Mouse (Mus musculus) layer of hippocampus, adult 2 months (tissue): Measurements from ENCODE around the gene Hnrnpa3. TPM values are rescaled to one million over a fixed set of nuclear protein-coding genes. Genes with fewer than 3 reads are reported as not detected.
"Not testable (repeated sequence)": the region's sequence is repeated elsewhere in the genome, so short reads cannot be mapped to it uniquely, and the experiment has no call there.

ENCODE experiments used
- DNase-seq, 2 experiments: peaks; one replicate each; pipeline ENCODE4 v3.0.0; 2022; ENCODE audit warnings: low spot score in 2 of 2
- H3K27ac ChIP-seq: fragments of 200-600 bp; 2 replicates; pipeline ENCODE4 v1.8.1; 2022
- H3K4me3 ChIP-seq: fragments of 200-600 bp; 2 replicates; pipeline ENCODE4 v1.8.1; 2022; ENCODE audit warnings: mild to moderate bottlenecking
- CTCF ChIP-seq: fragments of 200-600 bp; conservative IDR thresholded peaks from 2 replicates; pipeline ENCODE4 v1.8.1; 2022; ENCODE audit warnings: antibody characterized with exemption, mild to moderate bottlenecking, moderate library complexity
- total RNA-seq, 2 experiments: library from RNA; stranded (reverse); gene quantifications; 2 replicates each; pipeline ENCODE4 v1.2.3; 2021

The Hnrnpa3 gene
- total RNA-seq, 2 experiments from 2014 or later: 305 to 319 TPM

DNA sequence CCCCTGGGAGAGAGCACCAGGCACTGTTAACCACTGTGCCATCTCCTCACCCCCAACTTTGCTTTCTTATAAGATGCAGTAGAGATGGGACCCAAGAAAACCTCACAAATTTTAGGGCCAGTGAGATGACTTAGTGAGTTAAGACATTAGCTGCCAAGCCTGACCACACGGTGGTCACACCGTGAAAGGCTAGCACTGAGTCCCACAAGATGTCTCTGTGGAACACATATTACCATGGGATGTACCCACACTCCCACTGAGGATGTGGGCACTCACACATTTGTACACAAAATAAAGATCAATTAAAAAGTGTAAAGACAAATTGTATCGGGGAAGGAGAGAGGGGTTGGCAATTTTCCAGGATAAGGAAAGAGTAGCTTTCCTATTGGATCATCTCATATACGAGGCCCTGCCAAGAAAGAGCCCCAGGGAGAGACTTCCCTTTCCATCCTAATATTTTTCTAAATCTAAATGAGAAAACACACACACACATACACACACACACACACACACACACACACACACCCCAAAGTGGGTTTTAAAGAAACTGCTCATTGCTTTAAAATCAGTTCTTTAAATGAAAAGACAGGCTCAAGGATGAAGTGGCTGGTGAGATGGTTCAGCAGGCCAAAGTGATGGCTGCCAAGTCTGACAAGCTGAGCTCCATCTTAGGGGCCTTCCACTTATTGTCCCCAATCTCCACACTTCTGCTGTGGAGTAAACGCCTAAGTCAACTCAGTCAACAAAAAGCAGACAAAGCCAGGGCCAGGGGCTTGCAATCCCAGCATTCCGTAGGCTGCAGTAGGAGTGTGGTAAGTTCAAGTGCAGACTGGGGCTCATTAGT is 32.2 kb upstream of the Hnrnpa3 start:
- Histone ChIP-seq H3K27ac (no peak overlapping the region), H3K4me3 (no peak overlapping the region)
- TF ChIP-seq CTCF: no peak
- DNase-seq: no peak

DNA sequence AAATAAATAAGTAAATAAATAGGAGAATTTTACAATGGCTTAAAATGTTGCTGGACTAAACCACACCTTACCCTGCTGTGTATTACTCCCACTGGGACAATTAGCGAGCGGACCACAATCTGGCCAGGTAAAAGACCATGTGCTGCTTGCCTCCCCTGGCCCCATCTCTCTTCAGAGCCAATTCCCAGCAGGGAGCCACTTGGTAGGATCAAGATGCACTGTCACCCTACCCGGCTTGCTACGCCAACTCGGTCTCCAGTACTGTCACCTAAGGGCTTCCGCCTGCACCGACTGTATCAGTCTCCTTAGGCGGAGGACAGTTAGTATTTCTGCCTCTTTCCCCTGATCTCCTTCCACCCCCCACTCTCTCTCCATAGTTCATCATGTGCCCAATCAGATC is 30.6 kb upstream of the Hnrnpa3 start:
- no peak for DNase-seq
- no peak for TF ChIP-seq CTCF
- no peak overlapping the region for H3K4me3 ChIP-seq
- H3K27ac ChIP-seq: no peak overlapping the region

DNA sequence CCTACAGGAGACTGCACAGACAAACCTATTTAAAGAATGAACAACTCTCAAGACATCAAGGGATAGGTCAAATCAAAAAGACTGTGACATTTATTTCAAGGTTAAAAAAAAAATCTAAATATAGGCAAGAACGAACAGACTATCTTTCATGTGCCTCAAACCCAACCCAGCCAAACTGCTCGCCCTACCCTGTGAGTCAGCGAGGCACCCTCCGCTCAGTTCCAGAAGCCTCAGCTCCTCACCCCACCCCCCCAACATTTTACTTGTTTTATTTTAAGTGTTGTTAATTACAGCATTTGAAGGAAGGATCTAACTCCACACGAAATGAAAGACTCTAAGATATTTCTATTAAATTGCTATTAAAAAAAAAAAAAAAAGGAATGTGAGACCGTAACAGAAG is 27.6 kb upstream of the Hnrnpa3 start:
- Histone ChIP-seq H3K27ac (no peak overlapping the region), H3K4me3 (no peak overlapping the region)
- TF ChIP-seq CTCF: no peak
- DNase-seq: no peak

DNA sequence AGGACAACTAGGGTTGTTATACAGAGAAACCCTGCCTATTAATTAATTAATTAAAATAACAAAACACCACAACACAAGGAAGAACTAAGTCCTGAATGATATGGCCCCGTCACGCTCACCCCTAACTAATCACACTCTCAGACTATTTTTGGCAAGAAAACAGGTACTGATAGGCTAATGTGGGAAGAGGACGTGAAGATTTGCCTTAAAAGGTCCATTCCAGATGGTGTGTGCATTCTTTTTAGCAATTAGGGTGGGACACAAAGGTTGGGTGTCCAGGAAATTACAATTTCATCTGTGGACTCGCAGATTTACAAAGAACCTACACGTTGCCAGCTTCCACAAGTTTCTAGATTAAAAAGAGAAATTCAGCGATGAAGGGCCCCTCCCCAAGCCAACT is 27.0 kb upstream of the Hnrnpa3 start:
- DNase-seq: no peak
- Histone ChIP-seq H3K4me3 (no peak overlapping the region), H3K27ac (no peak overlapping the region)
- TF ChIP-seq CTCF: no peak

DNA sequence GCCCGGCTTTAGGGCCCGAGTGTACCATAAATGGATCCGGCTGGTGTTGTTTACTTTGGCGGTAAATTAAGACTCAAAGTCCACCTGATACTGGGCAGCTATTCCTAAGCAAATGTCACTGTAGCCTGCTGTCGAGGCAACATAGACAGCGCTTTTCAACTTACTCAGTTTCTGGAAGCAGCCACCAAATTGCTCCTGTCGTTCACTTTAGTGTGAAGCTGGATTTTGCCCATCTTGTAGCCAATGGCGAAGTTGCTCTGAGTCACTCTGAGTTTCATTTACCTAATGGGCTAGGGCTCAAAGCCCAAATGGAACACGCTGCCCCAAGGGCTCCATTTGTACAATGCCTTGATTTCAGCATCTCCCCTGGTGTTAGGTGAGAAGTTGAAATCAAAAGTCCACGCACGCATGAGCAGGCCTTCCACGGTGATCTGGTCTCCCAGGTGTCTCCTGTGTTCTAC is 26.3 kb upstream of the Hnrnpa3 start:
- TF ChIP-seq CTCF: no peak
- DNase-seq: no peak
- no peak overlapping the region for H3K4me3 ChIP-seq
- H3K27ac ChIP-seq: no peak overlapping the region

DNA sequence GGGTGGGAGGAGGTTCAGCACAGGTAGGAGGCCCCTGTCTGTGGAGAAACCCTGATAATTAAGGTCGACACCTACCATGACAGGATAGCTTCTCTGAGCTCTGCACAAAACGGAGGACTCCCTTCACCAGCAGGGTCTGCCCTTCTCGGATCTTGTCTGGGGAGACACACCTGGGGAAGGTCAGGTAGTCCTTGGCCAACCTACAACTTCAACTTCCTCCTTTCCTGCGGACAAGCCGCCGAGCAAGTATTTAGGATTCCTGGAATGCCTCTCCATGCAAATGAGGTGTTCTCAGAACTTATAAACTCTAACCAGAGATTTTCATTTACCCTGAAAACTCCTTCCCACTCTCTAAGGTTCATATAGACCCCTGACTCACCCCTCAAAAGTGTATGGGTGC is 25.7 kb upstream of the Hnrnpa3 start:
- Histone ChIP-seq H3K4me3 (no peak overlapping the region), H3K27ac (no peak overlapping the region)
- no peak for TF ChIP-seq CTCF
- no peak for DNase-seq

DNA sequence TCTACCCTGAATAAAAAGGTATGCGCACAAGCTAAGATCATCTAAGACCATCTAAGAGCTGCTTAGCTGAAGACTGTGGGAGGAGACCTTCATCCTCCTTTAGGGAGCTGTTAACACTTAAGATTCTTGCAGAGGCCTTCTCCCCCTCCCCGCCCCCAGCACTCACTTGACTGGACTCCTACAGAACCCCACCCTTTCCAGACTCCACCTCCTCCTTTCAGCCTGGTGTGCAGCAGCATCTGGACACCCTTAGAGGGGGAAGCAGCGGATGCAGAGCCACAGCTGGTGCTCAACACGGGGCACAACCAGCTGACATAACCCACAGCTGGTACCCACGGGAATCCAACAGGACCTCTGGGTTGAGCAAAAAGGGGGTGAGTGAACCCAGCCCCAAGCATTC is 25.3 kb upstream of the Hnrnpa3 start:
- DNase-seq: no peak

DNA sequence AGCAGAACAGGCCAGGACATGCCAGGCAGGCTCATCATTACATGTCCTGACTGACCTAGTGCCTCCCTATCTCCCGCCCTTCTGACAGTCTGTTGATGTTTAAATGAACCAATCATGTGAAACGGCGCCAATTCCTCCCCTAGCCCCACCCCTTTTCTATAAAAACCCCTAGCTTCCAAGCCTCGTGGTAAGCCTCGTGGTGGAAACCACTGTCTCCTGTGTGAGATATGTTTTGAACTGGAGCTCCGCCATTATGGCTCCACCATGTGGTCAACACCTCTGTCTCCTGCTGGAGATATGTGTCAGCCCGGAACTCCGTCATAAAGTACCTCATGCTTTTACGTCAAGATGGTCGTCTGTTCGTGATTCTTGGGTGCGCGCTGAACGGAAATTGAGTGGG is 24.6 kb upstream of the Hnrnpa3 start:
- not testable (repeated sequence) for DNase-seq

More for the DNA sequence above, 25.3 kb upstream of the Hnrnpa3 start:
- Histone ChIP-seq H3K4me3 (no peak overlapping the region), H3K27ac (no peak overlapping the region)
- TF ChIP-seq CTCF: no peak

DNA sequence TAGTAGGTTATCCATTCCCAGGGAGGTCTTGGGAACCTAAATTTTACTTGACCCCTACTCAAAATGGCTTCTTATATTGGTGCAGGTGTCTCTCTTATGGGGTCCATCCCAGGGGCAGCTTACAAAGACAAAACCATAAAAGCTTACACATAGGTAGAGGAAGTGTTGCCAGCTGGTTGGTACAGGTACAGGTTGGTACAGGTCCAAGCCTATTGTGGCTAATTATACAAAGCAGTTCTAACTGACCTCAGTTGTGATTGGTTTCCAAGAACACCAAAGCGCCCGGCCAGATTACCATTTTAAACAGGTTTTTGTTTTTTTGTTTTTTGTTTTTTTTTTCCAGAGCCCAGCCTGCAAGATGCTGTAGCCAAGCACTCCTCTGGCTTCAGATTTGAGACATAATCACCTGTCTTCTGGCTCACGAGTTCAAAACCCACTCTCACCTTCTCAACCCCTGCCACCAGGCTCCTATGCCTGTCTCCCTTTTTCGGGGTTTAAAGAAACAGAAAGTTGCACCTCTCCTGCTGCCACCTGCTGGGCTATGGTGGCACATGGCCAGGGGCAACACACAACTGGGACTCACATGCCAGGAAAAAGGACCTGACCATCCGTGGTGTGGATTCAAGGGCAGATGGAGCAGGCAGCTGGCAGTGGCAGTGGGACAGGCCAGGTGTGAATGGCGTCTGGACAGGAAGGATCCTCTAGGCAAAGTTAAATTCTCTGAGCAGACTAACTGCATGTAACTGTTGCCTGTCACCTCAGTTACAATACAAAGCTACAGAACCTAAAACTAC is 22.6 kb upstream of the Hnrnpa3 start:
- H3K4me3 ChIP-seq: no peak overlapping the region
- peak; percentile 45 for TF ChIP-seq CTCF
- DNase-seq: no peak

More for the DNA sequence above, 24.6 kb upstream of the Hnrnpa3 start:
- H3K4me3 ChIP-seq, H3K27ac ChIP-seq: not testable (repeated sequence)

DNA sequence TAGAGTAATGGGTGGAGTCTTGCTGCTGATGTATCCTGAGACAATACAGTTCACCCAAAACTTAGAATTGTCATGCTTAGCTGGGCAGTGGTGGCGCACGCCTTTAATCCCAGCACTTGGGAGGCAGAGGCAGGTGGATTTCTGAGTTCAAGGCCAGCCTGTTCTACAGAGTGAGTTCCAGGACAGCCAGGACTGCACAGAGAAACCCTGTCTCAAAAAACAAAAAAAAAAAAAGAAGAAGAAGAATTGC is 22.1 kb upstream of the Hnrnpa3 start:
- not testable (repeated sequence) for DNase-seq, H3K4me3 ChIP-seq, H3K27ac ChIP-seq

More for the DNA sequence above, 22.6 kb upstream of the Hnrnpa3 start:
- H3K27ac ChIP-seq: no peak overlapping the region

DNA sequence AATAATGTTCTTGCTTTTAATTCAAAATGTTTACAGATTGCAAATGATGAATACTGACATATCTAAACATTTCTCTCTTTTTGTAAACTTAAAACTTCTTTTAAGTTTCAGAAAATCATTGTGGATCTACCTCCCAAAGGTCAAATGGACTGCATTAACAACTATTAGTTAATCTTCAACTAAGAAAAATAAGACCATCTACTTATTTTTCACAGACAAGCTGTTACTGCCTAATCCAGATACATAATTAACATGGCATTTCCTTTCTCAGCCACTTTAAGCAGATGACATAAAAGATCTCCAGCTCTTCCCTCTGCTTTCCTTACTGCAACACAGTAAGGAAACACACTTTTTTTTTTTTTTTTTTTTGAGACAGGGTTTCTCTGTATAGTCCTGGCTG is 21.7 kb upstream of the Hnrnpa3 start:
- TF ChIP-seq CTCF: no peak
- DNase-seq: no peak
- H3K4me3 ChIP-seq: no peak overlapping the region
- no peak overlapping the region for H3K27ac ChIP-seq

DNA sequence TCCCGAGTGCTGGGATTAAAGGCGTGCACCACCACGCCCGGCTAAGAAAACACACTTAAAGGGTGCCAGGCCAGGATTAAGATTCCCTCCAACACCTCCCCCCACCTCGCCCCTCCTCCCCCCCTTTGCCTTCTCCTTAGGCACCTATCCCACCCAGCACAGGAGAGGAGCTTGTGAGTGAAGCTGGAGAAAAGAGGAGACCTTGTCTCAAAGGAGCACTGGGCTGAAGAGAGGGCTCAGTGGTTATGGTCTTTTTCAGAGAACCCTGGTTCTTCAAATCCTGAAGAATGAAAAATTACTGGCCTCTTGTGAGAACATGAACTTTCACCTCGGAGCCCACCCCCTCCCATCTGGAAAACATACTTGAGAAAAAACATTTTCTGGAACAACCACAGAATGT is 21.2 kb upstream of the Hnrnpa3 start:
- H3K27ac ChIP-seq, DNase-seq, H3K4me3 ChIP-seq: not testable (repeated sequence)

DNA sequence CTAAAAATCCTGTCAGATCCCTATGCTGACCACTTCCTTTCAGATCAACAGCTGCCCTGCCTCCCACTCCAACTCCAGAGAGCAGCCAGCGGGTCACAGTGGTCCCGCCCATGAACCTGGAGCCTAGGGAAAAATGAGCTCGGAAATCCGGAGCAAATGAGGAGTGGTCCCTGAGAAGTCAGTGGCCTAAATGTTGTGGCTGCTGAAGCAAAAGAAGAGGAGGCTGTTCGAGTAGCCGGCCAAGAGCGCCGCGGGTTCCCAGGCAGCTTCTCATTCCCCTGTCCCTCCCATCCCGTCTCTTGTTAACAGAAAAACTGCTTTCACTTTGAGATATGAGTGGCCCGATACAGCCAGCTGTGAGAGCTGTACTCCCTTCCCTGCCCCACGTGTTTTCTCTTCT is 19.5 kb upstream of the Hnrnpa3 start:
- H3K27ac ChIP-seq, DNase-seq: not testable (repeated sequence)
- 0 out of 2 replicates have a peak overlapping the region, but pooled peaks have one; percentile 27 for H3K4me3 ChIP-seq

DNA sequence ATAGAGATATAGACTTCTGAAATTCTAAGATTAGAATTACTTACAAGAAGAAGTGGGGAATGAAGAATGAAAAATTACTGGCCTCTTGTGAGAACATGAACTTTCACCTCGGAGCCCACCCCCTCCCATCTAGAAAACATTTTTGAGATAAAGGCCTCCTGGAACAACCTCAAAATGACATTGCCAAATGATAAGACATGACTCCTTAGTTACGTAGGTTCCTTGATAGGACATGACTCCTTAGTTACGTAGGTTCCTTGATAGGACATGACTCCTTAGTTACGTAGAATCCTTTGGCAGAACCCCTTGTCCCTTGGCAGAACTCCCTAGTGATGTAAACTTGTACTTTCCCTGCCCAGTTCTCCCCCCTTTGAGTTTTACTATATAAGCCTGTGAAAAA is 16.7 kb upstream of the Hnrnpa3 start:
- H3K27ac ChIP-seq, DNase-seq, H3K4me3 ChIP-seq: not testable (repeated sequence)
